Mouse (Mus musculus) thymus, adult 2 months (tissue): Measurements from ENCODE around the gene Taf8. TPM values are rescaled to one million over a fixed set of nuclear protein-coding genes. Genes with fewer than 3 reads are reported as not detected.

Source experiments
- DNase-seq: peaks from one replicate; pipeline ENCODE4 v3.0.0; 2021
- H3K27ac ChIP-seq: fragments of 200-500 bp; 2 replicates; pipeline ENCODE4 v1.5.1; 2012; ENCODE audit warnings: low read length, control low read depth; ENCODE audit not compliant: control insufficient read depth, insufficient read depth
- H3K27me3 ChIP-seq: fragments of 200-500 bp; 2 replicates; pipeline ENCODE4 v1.6.1; 2012; ENCODE audit warnings: mild to moderate bottlenecking, low read length, moderate library complexity, mixed read lengths; ENCODE audit not compliant: control insufficient read depth, insufficient read depth
- H3K36me3 ChIP-seq: fragments of 200-500 bp; 2 replicates; pipeline ENCODE4 v1.6.1; 2012; ENCODE audit warnings: mild to moderate bottlenecking, low read length, moderate library complexity; ENCODE audit not compliant: control insufficient read depth, insufficient read depth
- H3K4me1 ChIP-seq: fragments of 200-500 bp; replicated peaks from 2 replicates; pipeline ENCODE4 v1.6.1; 2012; ENCODE audit warnings: low read length; ENCODE audit not compliant: control insufficient read depth, insufficient read depth
- H3K4me3 ChIP-seq: fragments of 200-500 bp; 2 replicates; pipeline ENCODE4 v1.5.1; 2012; ENCODE audit warnings: mild to moderate bottlenecking, low read length, control low read depth, moderate library complexity; ENCODE audit not compliant: control insufficient read depth, insufficient read depth
- CTCF ChIP-seq: fragments of 200-500 bp; IDR thresholded peaks from 2 replicates; pipeline ENCODE4 v1.5.1; 2012; ENCODE audit warnings: mild to moderate bottlenecking, control low read depth, low read length, moderate library complexity, borderline replicate concordance; ENCODE audit not compliant: control insufficient read depth, poor library complexity, insufficient read depth; ENCODE audit errors: extremely low read depth
- POLR2A ChIP-seq: fragments of 200-500 bp; IDR thresholded peaks from 2 replicates; pipeline ENCODE4 v1.6.1; 2012; ENCODE audit warnings: mild to moderate bottlenecking, low read length, control low read depth, moderate library complexity; ENCODE audit not compliant: control insufficient read depth, poor library complexity, insufficient read depth; ENCODE audit errors: extremely low read depth
- WGBS: fragments of 180-500 bp; shearing (Covaris S2); methylation state at CpG from one replicate; pipeline ENCODE4 v1.1.7; 2018; 5-methylcytosine and 5-hydroxymethylcytosine counted together
- polyA plus RNA-seq: library from polyadenylated mRNA; depleted of rRNA; stranded (reverse); fragments of >200 nt; gene quantifications from 2 replicates; pipeline ENCODE4 v1.2.3, GENCODE M21; 2012

Gene Taf8
- polyA plus RNA-seq, 1 experiment, result 74.3 TPM

- H3K27ac ChIP-seq, result peak overlapping the region; percentile 67
- TF ChIP-seq CTCF (peak; percentile 99), POLR2A (0 out of 2 replicates have a peak, but pooled peaks have one; percentile 33)
- H3K36me3 ChIP-seq, result peaks cover 36% of the 10 kb centered on the region
- peaks cover 57% of the 10 kb centered on the region for H3K4me1 ChIP-seq
- peak; percentile 99 for DNase-seq
- 23% methylated on average over 25 of the region's 25 CpGs for WGBS
- H3K27me3 ChIP-seq, result no peaks in the 10 kb centered on the region
- H3K4me3 ChIP-seq, result peak overlapping the region; percentile 50
Observed at GRCm38 (mm10) chr17:47511111-47512020, 9.3 kb upstream of the Taf8 start.

- DNase-seq, result peak; percentile 39
- H3K4me1 ChIP-seq, result peaks cover 46% of the 10 kb centered on the region
- TF ChIP-seq CTCF, result no peak
- H3K27ac ChIP-seq, result peak overlapping the region; percentile 77
- no peaks in the 10 kb centered on the region for H3K27me3 ChIP-seq
- H3K4me3 ChIP-seq, result peak overlapping the region; percentile 36
- H3K36me3 ChIP-seq, result peaks cover 14% of the 10 kb centered on the region
- 20% methylated on average over 9 of the region's 9 CpGs for WGBS
Observed at GRCm38 (mm10) chr17:47509031-47509705, 7.1 kb upstream of the Taf8 start.

GRCm38 (mm10) chr17:47508012-47508608, 6.0 kb upstream of the Taf8 start:
- peak; percentile 98 for DNase-seq
- TF ChIP-seq CTCF (no peak), POLR2A (peak; percentile 75)
- under 1% methylated on average over 12 of the region's 12 CpGs for WGBS
- peak overlapping the region; percentile 48 for H3K4me3 ChIP-seq
- no peaks in the 10 kb centered on the region for H3K27me3 ChIP-seq
- peak overlapping the region; percentile 99 for H3K27ac ChIP-seq
- peaks cover 10% of the 10 kb centered on the region for H3K36me3 ChIP-seq
- H3K4me1 ChIP-seq, result peaks cover 42% of the 10 kb centered on the region

GRCm38 (mm10) chr17:47507523-47507922, 5.4 kb upstream of the Taf8 start:
- H3K27me3 ChIP-seq, result no peaks in the 10 kb centered on the region
- peaks cover 10% of the 10 kb centered on the region for H3K36me3 ChIP-seq
- WGBS, result 16% methylated on average over 2 of the region's 2 CpGs
- peak overlapping the region; percentile 99 for H3K27ac ChIP-seq
- DNase-seq, result no peak
- H3K4me3 ChIP-seq, result peak overlapping the region; percentile 92
- H3K4me1 ChIP-seq, result peaks cover 38% of the 10 kb centered on the region
- TF ChIP-seq CTCF (no peak), POLR2A (no peak)

GRCm38 (mm10) chr17:47506697-47507096, 4.6 kb upstream of the Taf8 start:
- Histone ChIP-seq H3K4me3 (peak overlapping the region; percentile 92), H3K4me1 (peaks cover 29% of the 10 kb centered on the region), H3K27ac (peak overlapping the region; percentile 99), H3K27me3 (no peaks in the 10 kb centered on the region), H3K36me3 (peaks cover 3% of the 10 kb centered on the region)
- WGBS, result 66% methylated on average over 4 of the region's 4 CpGs
- DNase-seq, result no peak
- TF ChIP-seq CTCF (no peak), POLR2A (no peak)

GRCm38 (mm10) chr17:47506042-47506441, 4.0 kb upstream of the Taf8 start:
- peak; percentile 34 for DNase-seq
- Histone ChIP-seq H3K4me3 (peak overlapping the region; percentile 92), H3K36me3 (no peaks in the 10 kb centered on the region; the same call in 1 of the 2 replicates), H3K27me3 (no peaks in the 10 kb centered on the region), H3K4me1 (peaks cover 30% of the 10 kb centered on the region), H3K27ac (peak overlapping the region; percentile 99)
- no peak for TF ChIP-seq CTCF
- 65% methylated on average over 1 of the region's 1 CpGs for WGBS
